Mouse (Mus musculus) 3T3-L1 (cell line): ENCODE measurements around the gene Nfe2l2.

Source experiments
- DNase-seq: peaks from one replicate; pipeline ENCODE4 v3.0.0-alpha.2; 2015; ENCODE audit warnings: low read depth, low spot score

Gene Nfe2l2

GRCm38 (mm10) chr2:75704234-75705161, at the start of gene Nfe2l2:
Gene Nfe2l2 (minus strand): TSS chr2:75704641.
- DNase-seq, result peak; percentile 98

GRCm38 (mm10) chr2:75752306-75753175, 48.1 kb upstream of the Nfe2l2 start:
- no peak for DNase-seq

GRCm38 (mm10) chr2:75751896-75752295, 47.5 kb upstream of the Nfe2l2 start:
- DNase-seq, result no peak

- DNase-seq, result no peak
Observed at GRCm38 (mm10) chr2:75750869-75751268, 46.4 kb upstream of the Nfe2l2 start.

- no peak for DNase-seq
Observed at GRCm38 (mm10) chr2:75750043-75750718, 45.7 kb upstream of the Nfe2l2 start.

- peak; percentile 83 for DNase-seq
Observed at GRCm38 (mm10) chr2:75748841-75749240, 44.4 kb upstream of the Nfe2l2 start.

- DNase-seq, result peak; percentile 85
Observed at GRCm38 (mm10) chr2:75737006-75737503, 32.6 kb upstream of the Nfe2l2 start.

- no peak for DNase-seq
Observed at GRCm38 (mm10) chr2:75734196-75734865, 29.9 kb upstream of the Nfe2l2 start.

GRCm38 (mm10) chr2:75733177-75733576, 28.7 kb upstream of the Nfe2l2 start:
- no peak for DNase-seq

GRCm38 (mm10) chr2:75731929-75732328, 27.5 kb upstream of the Nfe2l2 start:
- no peak for DNase-seq

GRCm38 (mm10) chr2:75731233-75731651, 26.8 kb upstream of the Nfe2l2 start:
- DNase-seq, result peak; percentile 77

GRCm38 (mm10) chr2:75730052-75730451, 25.6 kb upstream of the Nfe2l2 start:
- no peak for DNase-seq

- DNase-seq, result no peak
Observed at GRCm38 (mm10) chr2:75724863-75725445, 20.5 kb upstream of the Nfe2l2 start.

- no peak for DNase-seq
Observed at GRCm38 (mm10) chr2:75723481-75723880, 19.0 kb upstream of the Nfe2l2 start.

GRCm38 (mm10) chr2:75722893-75723292, 18.5 kb upstream of the Nfe2l2 start:
- DNase-seq, result no peak

GRCm38 (mm10) chr2:75720236-75721027, 16.0 kb upstream of the Nfe2l2 start:
- DNase-seq, result no peak

- DNase-seq, result no peak
Observed at GRCm38 (mm10) chr2:75719331-75719869, 15.0 kb upstream of the Nfe2l2 start.

GRCm38 (mm10) chr2:75716046-75717016, 11.9 kb upstream of the Nfe2l2 start:
- peak; percentile 64 for DNase-seq
